Mouse (Mus musculus) liver, embryonic 16.5 days (tissue): ENCODE data around the gene Slc38a3. TPM values are rescaled to one million over a fixed set of nuclear protein-coding genes. Genes with fewer than 3 reads are reported as not detected.

Source experiments
- ATAC-seq: fragments of 200-750 bp; cut with Nextera tagmentation; 2 replicates; pipeline ENCODE4 v1.8.0; 2017; ENCODE audit warnings: low read depth, mild to moderate bottlenecking, moderate number of reproducible peaks, moderate library complexity
- H3K27ac ChIP-seq: fragments of 300-500 bp; sonication (generic); 2 replicates; pipeline ENCODE4 v1.5.1; 2014; ENCODE audit warnings: mild to moderate bottlenecking, low read length
- H3K27me3 ChIP-seq: fragments of 300-500 bp; sonication (generic); 2 replicates; pipeline ENCODE4 v1.6.1; 2014; ENCODE audit warnings: low read depth, low read length, mixed read lengths; ENCODE audit not compliant: control insufficient read depth, insufficient read depth
- H3K36me3 ChIP-seq: fragments of 300-500 bp; sonication (generic); 2 replicates; pipeline ENCODE4 v1.6.1; 2014; ENCODE audit warnings: mild to moderate bottlenecking; ENCODE audit not compliant: control insufficient read depth, insufficient read depth
- H3K4me1 ChIP-seq: fragments of 300-500 bp; sonication (generic); 2 replicates; pipeline ENCODE4 v1.6.1; 2014; ENCODE audit warnings: low read depth, low read length, mixed read lengths; ENCODE audit not compliant: control insufficient read depth
- H3K4me2 ChIP-seq: fragments of 300-500 bp; sonication (generic); 2 replicates; pipeline ENCODE4 v1.6.1; 2014; ENCODE audit warnings: low read depth, low read length, mixed read lengths
- H3K4me3 ChIP-seq: fragments of 300-500 bp; sonication (generic); 2 replicates; pipeline ENCODE4 v1.5.1; 2014; ENCODE audit warnings: low read depth, mild to moderate bottlenecking, low read length
- H3K9ac ChIP-seq: fragments of 300-500 bp; sonication (generic); 2 replicates; pipeline ENCODE4 v1.6.1; 2014; ENCODE audit warnings: low read depth, low read length
- H3K9me3 ChIP-seq: fragments of 300-500 bp; sonication (generic); replicated peaks from 2 replicates; pipeline ENCODE4 v1.6.1; 2016; ENCODE audit warnings: low read length; ENCODE audit not compliant: control insufficient read depth
- WGBS: fragments of 180-500 bp; shearing (Covaris S2); extraction: QIAGEN DNeasy Blood & Tissue Kit; methylation state at CpG from one replicate; pipeline ENCODE4 v1.1.7; 2014; ENCODE audit not compliant: insufficient replicate concordance; 5-methylcytosine and 5-hydroxymethylcytosine counted together
- polyA plus RNA-seq: library from polyadenylated mRNA; unstranded; fragments of >200 nt; fragmentation: Nextera tagmentation; extraction: Ambion mirVana; gene quantifications from 2 replicates; pipeline ENCODE4 v1.2.1, GENCODE M21; 2015

Gene Slc38a3
- polyA plus RNA-seq: 60.1 and 75.2 TPM in 2 replicates

- WGBS: 70% methylated on average over 9 of the region's 9 CpGs
These were observed at the start of gene Slc38a3 for GRCm38 (mm10) chr9:107669480-107669945. Gene Slc38a3 (minus strand): TSS chr9:107669530.

GRCm38 (mm10) chr9:107716951-107717350, 47.6 kb upstream of the Slc38a3 start:
- 57% methylated on average over 6 of the region's 6 CpGs for WGBS
- Histone ChIP-seq H3K27ac (no peak overlapping the region), H3K9ac (no peak overlapping the region), H3K4me1 (no peaks in the 10 kb centered on the region), H3K36me3 (no peaks in the 10 kb centered on the region), H3K9me3 (no peaks in the 10 kb centered on the region), H3K4me3 (no peak overlapping the region), H3K27me3 (peaks cover 12% of the 10 kb centered on the region), H3K4me2 (no peak overlapping the region)
- no peak for ATAC-seq

More at GRCm38 (mm10) chr9:107669480-107669945, at the start of gene Slc38a3:
- Histone ChIP-seq H3K9me3 (no peaks in the 10 kb centered on the region), H3K4me2 (peak within 1 kb of the TSS; percentile 42; the same call in 1 of the 2 replicates), H3K27me3 (peaks cover 49% of the 10 kb centered on the region), H3K36me3 (no peaks in the 10 kb centered on the region), H3K9ac (no peak within 1 kb of the TSS), H3K4me3 (no peak within 1 kb of the TSS), H3K27ac (peak within 1 kb of the TSS; percentile 62), H3K4me1 (no peaks in the 10 kb centered on the region; the same call in none of the 2 replicates)
- ATAC-seq: no peak

- Histone ChIP-seq H3K27ac (no peak overlapping the region), H3K36me3 (no peaks in the 10 kb centered on the region), H3K9me3 (no peaks in the 10 kb centered on the region), H3K4me1 (no peaks in the 10 kb centered on the region), H3K4me3 (no peak overlapping the region), H3K4me2 (no peak overlapping the region), H3K9ac (no peak overlapping the region), H3K27me3 (peaks cover 25% of the 10 kb centered on the region)
- WGBS: 43% methylated on average over 2 of the region's 2 CpGs
- ATAC-seq: no peak
These were observed 46.3 kb upstream of the Slc38a3 start for GRCm38 (mm10) chr9:107715632-107716031.

- ATAC-seq: no peak
- peaks cover 37% of the 10 kb centered on the region for H3K27me3 ChIP-seq
- H3K4me2 ChIP-seq: no peak overlapping the region
- 35% methylated on average over 12 of the region's 12 CpGs for WGBS
- H3K27ac ChIP-seq: no peak overlapping the region
- peaks cover 8% of the 10 kb centered on the region for H3K4me1 ChIP-seq
- no peak overlapping the region for H3K4me3 ChIP-seq
- H3K36me3 ChIP-seq: no peaks in the 10 kb centered on the region
- H3K9ac ChIP-seq: no peak overlapping the region
- H3K9me3 ChIP-seq: no peaks in the 10 kb centered on the region
These were observed 45.1 kb upstream of the Slc38a3 start for GRCm38 (mm10) chr9:107714221-107714952.

- peaks cover 11% of the 10 kb centered on the region for H3K4me1 ChIP-seq
- peak within 1 kb of the TSS; percentile 28 for H3K9ac ChIP-seq
- no peaks in the 10 kb centered on the region for H3K9me3 ChIP-seq
- ATAC-seq: peak; percentile 85
- peak within 1 kb of the TSS; percentile 60 for H3K4me3 ChIP-seq
- no peak within 1 kb of the TSS for H3K27ac ChIP-seq
- H3K4me2 ChIP-seq: peak within 1 kb of the TSS; percentile 89
- WGBS: 1% methylated on average over 79 of the region's 86 CpGs
- H3K36me3 ChIP-seq: no peaks in the 10 kb centered on the region
- peaks cover 81% of the 10 kb centered on the region for H3K27me3 ChIP-seq
These were observed 40.6 kb upstream of the Slc38a3 start, which contains the start of gene Sema3f for GRCm38 (mm10) chr9:107709697-107710483. Gene Sema3f (minus strand): TSS chr9:107710475.

- H3K36me3 ChIP-seq: no peaks in the 10 kb centered on the region
- H3K27me3 ChIP-seq: peaks cover 79% of the 10 kb centered on the region
- under 1% methylated on average over 50 of the region's 55 CpGs for WGBS
- ATAC-seq: no peak
- peak overlapping the region; percentile 25 for H3K9ac ChIP-seq
- peak overlapping the region; percentile 60 for H3K4me3 ChIP-seq
- no peak overlapping the region for H3K27ac ChIP-seq
- H3K4me1 ChIP-seq: peaks cover 11% of the 10 kb centered on the region
- H3K9me3 ChIP-seq: no peaks in the 10 kb centered on the region
- H3K4me2 ChIP-seq: peak overlapping the region; percentile 89
These were observed 39.9 kb upstream of the Slc38a3 start for GRCm38 (mm10) chr9:107709096-107709696.

GRCm38 (mm10) chr9:107708439-107709095, 39.2 kb upstream of the Slc38a3 start:
- Histone ChIP-seq H3K4me3 (peak overlapping the region; percentile 60), H3K27me3 (peaks cover 78% of the 10 kb centered on the region), H3K4me2 (peak overlapping the region; percentile 89), H3K9me3 (no peaks in the 10 kb centered on the region), H3K4me1 (peaks cover 11% of the 10 kb centered on the region), H3K27ac (no peak overlapping the region), H3K9ac (no peak overlapping the region), H3K36me3 (no peaks in the 10 kb centered on the region)
- 4% methylated on average over 21 of the region's 21 CpGs for WGBS
- no peak for ATAC-seq

- no peak overlapping the region for H3K27ac ChIP-seq
- no peak for ATAC-seq
- no peaks in the 10 kb centered on the region for H3K36me3 ChIP-seq
These were observed 38.5 kb upstream of the Slc38a3 start for GRCm38 (mm10) chr9:107707701-107708438.

More at GRCm38 (mm10) chr9:107707701-107708438, 38.5 kb upstream of the Slc38a3 start:
- H3K9me3 ChIP-seq: no peaks in the 10 kb centered on the region
- WGBS: 6% methylated on average over 17 of the region's 17 CpGs
- peak overlapping the region; percentile 89 for H3K4me2 ChIP-seq
- H3K27me3 ChIP-seq: peaks cover 73% of the 10 kb centered on the region
- H3K4me1 ChIP-seq: peaks cover 11% of the 10 kb centered on the region
- no peak overlapping the region for H3K9ac ChIP-seq
- peak overlapping the region; percentile 60; the same call in 1 of the 2 replicates for H3K4me3 ChIP-seq
